Mouse (Mus musculus): ENCODE measurements at regions not wholly inside any gene's neighbourhood (a gene's known extent, or its start where the extent isn't known, plus 50 kb on each side); places are given as distances from the start of the nearest gene placed in this dataset.
A peak's percentile ranks its signal among the peaks of the same experiment; 100 is the strongest.

DNA sequence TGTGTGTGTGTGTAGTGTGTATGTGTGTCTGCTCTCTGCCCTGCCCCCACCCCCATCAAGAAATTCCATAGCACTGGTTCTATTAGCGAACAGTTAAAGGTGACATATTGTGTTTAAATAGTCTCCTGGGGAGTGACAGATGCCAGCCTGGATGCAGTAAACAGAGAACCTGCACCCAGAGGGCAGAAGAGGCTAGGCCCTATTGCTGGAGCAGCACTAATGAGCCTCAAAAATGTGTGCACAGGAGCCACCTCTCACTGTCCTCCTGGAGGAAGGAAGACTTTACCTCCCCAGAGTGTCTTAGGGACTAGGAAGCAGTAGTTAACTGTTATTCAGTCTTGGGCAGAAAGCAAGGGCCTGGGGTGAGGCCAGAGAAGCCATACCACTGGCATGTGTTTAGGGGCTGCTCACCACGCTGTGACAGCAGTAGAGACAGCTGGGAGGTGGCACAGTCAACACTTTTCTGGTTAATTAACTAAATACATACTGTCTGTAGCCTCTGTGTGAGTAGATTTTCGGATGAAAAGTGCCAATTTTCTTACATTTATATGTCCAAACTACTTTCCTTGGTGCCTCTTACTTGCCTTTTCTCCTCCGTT lies 155.5 kb upstream of the Vstm2b start:
- Histone ChIP-seq H3K36me3 (ENCODE audit: control insufficient read depth, insufficient read depth, low read length) (no peaks in the 10 kb centered on the region), H3K9me3 (ENCODE audit: control insufficient read depth, low read length) (no peaks in the 10 kb centered on the region), H3K4me1 (ENCODE audit: control insufficient read depth, insufficient read depth, low read depth, low read length) (no peaks in the 10 kb centered on the region), H3K4me2 (ENCODE audit: low read length) (no peak overlapping the region), H3K4me3 (ENCODE audit: low read length) (no peak overlapping the region), H3K27me3 (replicated peaks; ENCODE audit: control insufficient read depth, insufficient read depth, low read length) (no peaks in the 10 kb centered on the region; the same call in 1 of the 2 replicates), H3K27ac (ENCODE audit: low read depth, low read length) (no peak overlapping the region), H3K9ac (ENCODE audit: low read depth, low read length) (no peak overlapping the region)
- 55% methylated on average over 4 of the region's 4 CpGs for WGBS
- peak; percentile 65 for ATAC-seq

DNA sequence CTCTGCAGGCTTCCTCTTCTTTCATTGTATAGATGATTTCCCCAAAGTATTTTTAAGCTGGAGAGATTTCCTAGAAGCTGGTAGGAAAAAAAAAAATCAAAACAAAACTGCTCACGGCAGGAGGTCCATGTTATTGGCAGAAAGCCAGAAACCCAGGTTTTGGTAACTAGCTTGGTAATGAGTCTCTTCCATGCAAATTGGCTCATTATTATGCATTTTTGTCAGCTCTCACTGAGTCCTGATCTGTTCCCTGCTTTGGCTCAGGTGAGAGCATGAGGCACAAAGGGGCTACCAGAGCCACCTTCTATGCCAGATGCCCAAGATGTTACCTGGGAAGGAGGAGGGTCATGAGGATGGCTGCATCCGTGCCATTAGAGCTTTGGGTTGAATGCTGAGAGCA lies 146.3 kb upstream of the Vstm2b start:
- no peaks in the 10 kb centered on the region for H3K9me3 ChIP-seq (ENCODE audit: control insufficient read depth, low read length)
- no peak overlapping the region for H3K27ac ChIP-seq (ENCODE audit: low read depth, low read length)
- peaks cover 4% of the 10 kb centered on the region for H3K4me1 ChIP-seq (ENCODE audit: control insufficient read depth, insufficient read depth, low read depth, low read length)
- peak; percentile 60 for ATAC-seq
- 32% methylated on average over 2 of the region's 2 CpGs for WGBS
- no peak overlapping the region for H3K4me3 ChIP-seq (ENCODE audit: low read length)
- no peak overlapping the region for H3K4me2 ChIP-seq (ENCODE audit: low read length)
- no peaks in the 10 kb centered on the region for H3K36me3 ChIP-seq (ENCODE audit: control insufficient read depth, insufficient read depth, low read length)
- H3K27me3 ChIP-seq (replicated peaks; ENCODE audit: control insufficient read depth, insufficient read depth, low read length), result no peaks in the 10 kb centered on the region
- no peak overlapping the region for H3K9ac ChIP-seq (ENCODE audit: low read depth, low read length)

DNA sequence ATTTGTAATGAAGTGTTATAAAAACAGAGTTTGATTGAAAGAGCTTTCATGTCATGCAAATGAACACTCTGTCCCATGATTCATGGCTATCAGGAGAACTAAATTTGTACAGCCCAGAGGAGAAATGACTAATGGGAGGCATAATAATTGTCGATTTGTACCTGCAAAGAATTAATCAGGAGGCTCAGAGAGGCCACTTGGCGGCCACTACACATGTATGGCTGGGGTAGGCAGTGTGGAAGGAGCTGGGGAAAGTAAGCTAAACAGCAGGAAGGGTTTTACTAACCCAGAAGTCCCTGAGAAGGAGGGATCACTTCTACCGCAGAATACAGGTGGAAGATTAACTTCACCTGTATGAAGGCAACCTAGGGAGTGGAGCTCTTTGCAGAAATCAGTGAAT lies 145.9 kb upstream of the Vstm2b start:
- no peak overlapping the region for H3K4me2 ChIP-seq (ENCODE audit: low read length)
- 43% methylated on average over 3 of the region's 3 CpGs for WGBS
- H3K9me3 ChIP-seq (ENCODE audit: control insufficient read depth, low read length), result no peaks in the 10 kb centered on the region
- H3K4me1 ChIP-seq (ENCODE audit: control insufficient read depth, insufficient read depth, low read depth, low read length), result peaks cover 4% of the 10 kb centered on the region
- peak; percentile 63 for ATAC-seq
- H3K36me3 ChIP-seq (ENCODE audit: control insufficient read depth, insufficient read depth, low read length), result no peaks in the 10 kb centered on the region
- no peak overlapping the region for H3K9ac ChIP-seq (ENCODE audit: low read depth, low read length)
- H3K4me3 ChIP-seq (ENCODE audit: low read length), result no peak overlapping the region
- no peaks in the 10 kb centered on the region for H3K27me3 ChIP-seq (replicated peaks; ENCODE audit: control insufficient read depth, insufficient read depth, low read length)
- no peak overlapping the region for H3K27ac ChIP-seq (ENCODE audit: low read depth, low read length)

DNA sequence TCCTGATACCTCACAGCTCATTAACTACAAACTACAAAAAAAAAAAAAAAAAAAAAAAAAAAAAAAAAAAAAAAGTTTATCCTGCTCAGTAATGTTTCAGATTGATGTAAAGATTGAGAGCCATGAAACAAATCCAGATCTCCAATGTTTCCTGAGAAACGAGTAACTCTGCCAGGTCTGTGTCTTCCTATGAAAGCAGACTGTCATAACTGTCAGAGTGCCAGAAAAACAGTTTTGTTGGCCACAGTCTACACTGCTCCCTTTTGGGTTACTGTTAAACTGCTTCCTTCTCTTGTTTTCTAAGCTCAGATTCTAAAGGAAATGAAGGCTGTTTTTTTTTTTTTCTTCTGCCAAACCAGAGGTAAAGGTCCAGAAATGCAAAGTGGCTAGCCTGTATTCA lies 144.6 kb upstream of the Vstm2b start:
- no peak overlapping the region for H3K9ac ChIP-seq (ENCODE audit: low read depth, low read length)
- no peak overlapping the region for H3K27ac ChIP-seq (ENCODE audit: low read depth, low read length)
- H3K9me3 ChIP-seq (ENCODE audit: control insufficient read depth, low read length), result no peaks in the 10 kb centered on the region
- H3K4me2 ChIP-seq (ENCODE audit: low read length), result no peak overlapping the region
- no peaks in the 10 kb centered on the region for H3K27me3 ChIP-seq (replicated peaks; ENCODE audit: control insufficient read depth, insufficient read depth, low read length)
- WGBS, result 58% methylated on average over 1 of the region's 1 CpGs
- no peak overlapping the region for H3K4me3 ChIP-seq (ENCODE audit: low read length)
- H3K4me1 ChIP-seq (ENCODE audit: control insufficient read depth, insufficient read depth, low read depth, low read length), result peaks cover 4% of the 10 kb centered on the region
- no peaks in the 10 kb centered on the region for H3K36me3 ChIP-seq (ENCODE audit: control insufficient read depth, insufficient read depth, low read length)
- ATAC-seq, result no peak

DNA sequence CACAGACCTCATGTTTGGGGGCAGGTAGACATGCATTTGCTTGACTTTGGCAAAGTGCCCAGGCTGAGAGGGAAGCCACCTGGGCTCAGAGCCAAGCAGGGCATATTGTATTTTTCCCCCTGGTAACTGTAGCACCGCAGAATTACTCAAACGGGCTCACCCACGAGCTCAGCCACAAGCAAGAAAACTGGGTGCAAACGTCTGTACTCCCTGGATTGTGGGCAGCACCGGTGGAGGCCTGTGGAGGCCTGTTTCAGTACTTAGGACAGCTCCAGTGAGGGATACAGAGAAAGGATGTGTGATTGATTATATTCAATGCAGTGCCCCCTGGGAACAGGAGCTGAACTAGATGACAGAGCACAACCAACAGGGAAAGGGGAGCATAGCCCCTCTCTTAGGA lies 135.6 kb upstream of the Vstm2b start:
- Histone ChIP-seq H3K4me2 (ENCODE audit: low read length) (no peak overlapping the region), H3K4me3 (ENCODE audit: low read length) (no peak overlapping the region), H3K27ac (ENCODE audit: low read depth, low read length) (no peak overlapping the region), H3K27me3 (replicated peaks; ENCODE audit: control insufficient read depth, insufficient read depth, low read length) (no peaks in the 10 kb centered on the region), H3K4me1 (ENCODE audit: control insufficient read depth, insufficient read depth, low read depth, low read length) (peaks cover 4% of the 10 kb centered on the region), H3K9me3 (ENCODE audit: control insufficient read depth, low read length) (no peaks in the 10 kb centered on the region), H3K9ac (ENCODE audit: low read depth, low read length) (no peak overlapping the region), H3K36me3 (ENCODE audit: control insufficient read depth, insufficient read depth, low read length) (no peaks in the 10 kb centered on the region)
- 13% methylated on average over 5 of the region's 5 CpGs for WGBS
- peak; percentile 68 for ATAC-seq

DNA sequence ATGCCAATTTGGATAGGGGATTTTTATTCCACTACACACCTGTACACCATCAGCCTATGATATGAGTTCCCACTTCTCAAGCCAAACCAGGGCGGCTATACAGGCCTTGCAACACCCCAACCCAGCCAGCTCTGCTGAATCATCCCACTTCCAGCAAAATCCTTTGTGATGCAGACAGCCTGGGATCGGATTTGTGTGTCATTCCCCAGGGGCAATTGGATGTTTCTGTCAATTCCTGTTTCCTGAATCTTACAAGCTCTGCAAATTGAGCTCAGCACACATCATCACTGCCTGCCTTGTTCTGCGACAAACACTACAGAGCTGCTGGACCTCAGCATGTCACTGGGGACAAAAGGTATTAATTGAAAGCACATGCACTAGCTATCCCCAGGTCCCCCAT lies 132.0 kb upstream of the Vstm2b start:
- WGBS, result 48% methylated on average over 3 of the region's 3 CpGs

DNA sequence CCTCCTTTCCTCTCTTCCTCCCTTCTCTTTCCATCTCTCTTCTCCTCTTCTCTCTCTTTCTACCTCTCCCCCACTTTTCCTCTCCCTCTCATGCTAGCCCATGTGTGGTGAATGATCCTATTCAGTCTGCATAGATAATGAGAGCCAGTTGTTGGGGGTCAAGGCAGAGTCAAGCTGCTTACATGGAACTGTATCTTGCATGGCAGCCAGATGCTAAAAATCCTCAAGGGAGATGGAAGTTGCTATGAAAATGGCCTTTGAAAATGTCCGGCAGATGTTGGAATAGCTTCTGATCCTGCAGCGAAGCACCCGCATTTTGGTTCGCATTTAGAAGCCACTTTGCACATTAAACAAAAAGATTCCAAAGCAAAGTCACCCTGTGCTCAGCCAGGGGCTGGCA lies 121.9 kb upstream of the Vstm2b start:
- 31% methylated on average over 4 of the region's 4 CpGs for WGBS
- Histone ChIP-seq H3K4me2 (ENCODE audit: low read length) (no peak overlapping the region), H3K36me3 (ENCODE audit: control insufficient read depth, insufficient read depth, low read length) (no peaks in the 10 kb centered on the region), H3K9ac (ENCODE audit: low read depth, low read length) (no peak overlapping the region), H3K4me3 (ENCODE audit: low read length) (no peak overlapping the region), H3K9me3 (ENCODE audit: control insufficient read depth, low read length) (no peaks in the 10 kb centered on the region), H3K27ac (ENCODE audit: low read depth, low read length) (no peak overlapping the region), H3K27me3 (replicated peaks; ENCODE audit: control insufficient read depth, insufficient read depth, low read length) (no peaks in the 10 kb centered on the region), H3K4me1 (ENCODE audit: control insufficient read depth, insufficient read depth, low read depth, low read length) (peaks cover 3% of the 10 kb centered on the region; the same call in 1 of the 2 replicates)
- peak; percentile 37; the same call in 1 of the 2 replicates for ATAC-seq

More for the DNA sequence above, 132.0 kb upstream of the Vstm2b start:
- no peaks in the 10 kb centered on the region for H3K27me3 ChIP-seq (replicated peaks; ENCODE audit: control insufficient read depth, insufficient read depth, low read length)
- H3K4me1 ChIP-seq (ENCODE audit: control insufficient read depth, insufficient read depth, low read depth, low read length), result peaks cover 4% of the 10 kb centered on the region
- H3K36me3 ChIP-seq (ENCODE audit: control insufficient read depth, insufficient read depth, low read length), result no peaks in the 10 kb centered on the region
- ATAC-seq, result no peak
- H3K9ac ChIP-seq (ENCODE audit: low read depth, low read length), result no peak overlapping the region
- H3K27ac ChIP-seq (ENCODE audit: low read depth, low read length), result no peak overlapping the region
- no peaks in the 10 kb centered on the region for H3K9me3 ChIP-seq (ENCODE audit: control insufficient read depth, low read length)
- no peak overlapping the region for H3K4me3 ChIP-seq (ENCODE audit: low read length)
- no peak overlapping the region for H3K4me2 ChIP-seq (ENCODE audit: low read length)

DNA sequence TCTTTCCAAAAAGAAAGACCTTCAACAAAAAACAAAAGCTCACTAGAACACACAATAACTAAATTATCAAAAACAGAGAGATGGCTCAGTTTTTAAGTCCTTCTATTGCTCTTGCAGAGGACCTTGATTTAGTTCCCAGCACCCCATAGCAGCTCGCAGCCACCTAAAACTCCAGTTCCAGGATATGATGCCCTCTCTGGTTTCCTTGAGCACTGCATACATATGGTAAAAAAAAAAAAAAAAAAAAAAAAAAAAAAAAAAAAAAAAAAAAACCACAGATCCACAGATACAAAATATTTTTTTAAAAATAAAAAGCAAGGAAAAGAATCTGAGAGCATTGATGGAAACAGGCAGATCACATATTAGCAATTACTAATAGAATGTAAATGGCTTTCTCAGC lies 113.2 kb upstream of the Vstm2b start:
- Histone ChIP-seq H3K4me1 (ENCODE audit: control insufficient read depth, insufficient read depth, low read depth, low read length) (no peaks in the 10 kb centered on the region), H3K9ac (ENCODE audit: low read depth, low read length) (no peak overlapping the region), H3K9me3 (ENCODE audit: control insufficient read depth, low read length) (no peaks in the 10 kb centered on the region), H3K4me2 (ENCODE audit: low read length) (no peak overlapping the region), H3K4me3 (ENCODE audit: low read length) (no peak overlapping the region), H3K27ac (ENCODE audit: low read depth, low read length) (no peak overlapping the region), H3K36me3 (ENCODE audit: control insufficient read depth, insufficient read depth, low read length) (no peaks in the 10 kb centered on the region), H3K27me3 (replicated peaks; ENCODE audit: control insufficient read depth, insufficient read depth, low read length) (no peaks in the 10 kb centered on the region)
- 92% methylated on average over 1 of the region's 1 CpGs for WGBS
- no peak for ATAC-seq

DNA sequence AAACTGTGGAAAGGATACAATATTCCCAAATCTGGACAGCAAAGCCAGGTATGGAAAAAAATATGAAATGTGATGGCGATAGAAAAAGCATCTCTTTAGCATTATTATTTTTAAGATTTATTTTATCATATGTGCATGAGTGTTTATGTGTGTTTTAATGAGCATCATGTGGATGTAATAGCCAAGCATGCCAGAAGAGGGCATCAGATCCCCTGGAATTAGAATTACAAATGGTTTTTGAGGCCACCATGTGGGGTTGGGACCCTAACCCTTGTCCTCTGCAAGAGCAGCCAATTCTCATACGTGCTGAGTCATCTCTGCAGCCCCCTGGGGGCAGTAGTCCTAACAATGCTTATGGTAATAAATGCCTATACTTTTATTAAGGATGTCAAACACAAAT lies 111.4 kb upstream of the Vstm2b start:
- WGBS, result 80% methylated on average over 2 of the region's 2 CpGs
- H3K9me3 ChIP-seq (ENCODE audit: control insufficient read depth, low read length), result no peaks in the 10 kb centered on the region
- no peak overlapping the region for H3K4me2 ChIP-seq (ENCODE audit: low read length)
- H3K4me1 ChIP-seq (ENCODE audit: control insufficient read depth, insufficient read depth, low read depth, low read length), result no peaks in the 10 kb centered on the region
- no peak overlapping the region for H3K9ac ChIP-seq (ENCODE audit: low read depth, low read length)
- no peak overlapping the region for H3K4me3 ChIP-seq (ENCODE audit: low read length)
- no peak overlapping the region for H3K27ac ChIP-seq (ENCODE audit: low read depth, low read length)
- no peaks in the 10 kb centered on the region for H3K27me3 ChIP-seq (replicated peaks; ENCODE audit: control insufficient read depth, insufficient read depth, low read length)
- ATAC-seq, result no peak
- H3K36me3 ChIP-seq (ENCODE audit: control insufficient read depth, insufficient read depth, low read length), result no peaks in the 10 kb centered on the region

DNA sequence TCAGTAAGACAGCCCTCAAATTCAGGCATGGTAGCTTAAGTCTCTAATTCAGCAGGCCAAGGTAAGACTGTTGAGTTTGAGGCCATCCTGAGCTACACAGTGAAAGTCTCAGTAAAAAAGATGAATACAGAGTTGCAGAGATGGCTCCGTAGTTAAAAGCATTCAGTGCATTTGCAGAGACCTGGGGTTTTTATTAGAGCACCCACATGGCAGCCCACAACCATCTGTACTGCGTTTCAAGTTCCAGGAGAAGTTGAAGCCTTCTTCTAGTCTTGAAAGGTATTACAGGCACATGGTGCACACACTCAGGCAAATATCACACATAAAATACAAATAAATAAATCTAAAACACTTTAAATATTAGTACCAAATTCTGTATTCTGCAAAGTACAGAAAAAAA lies 109.6 kb upstream of the Vstm2b start:
- Histone ChIP-seq H3K36me3 (ENCODE audit: control insufficient read depth, insufficient read depth, low read length) (no peaks in the 10 kb centered on the region), H3K4me1 (ENCODE audit: control insufficient read depth, insufficient read depth, low read depth, low read length) (no peaks in the 10 kb centered on the region), H3K9ac (ENCODE audit: low read depth, low read length) (no peak overlapping the region), H3K27me3 (replicated peaks; ENCODE audit: control insufficient read depth, insufficient read depth, low read length) (no peaks in the 10 kb centered on the region), H3K4me2 (ENCODE audit: low read length) (no peak overlapping the region), H3K9me3 (ENCODE audit: control insufficient read depth, low read length) (no peaks in the 10 kb centered on the region), H3K27ac (ENCODE audit: low read depth, low read length) (no peak overlapping the region), H3K4me3 (ENCODE audit: low read length) (no peak overlapping the region)
- WGBS, result 99% methylated on average over 2 of the region's 2 CpGs
- ATAC-seq, result no peak

All from hindbrain, embryonic 16.5 days (tissue).